8 mouse cellular contexts compared by ENCODE assay signal in genomic region chr4:134701934-134702333, GRCm38 (mm10). TPM values are rescaled to one million over a fixed set of nuclear protein-coding genes. Genes with fewer than 3 reads are reported as not detected.
DNase-seq lines count a peak whose midpoint lies in the region; ATAC-seq and TF ChIP-seq lines count a peak whose summit lies in the region.

No protein-coding gene starts in this region.

- WGBS in embryonic facial prominence, embryonic 10.5 days: 34% methylated on average over 6 of the region's 6 CpGs
- 25% methylated on average over 6 of the region's 6 CpGs for whole genome bisulfite sequencing in intestine, postnatal 0 days
- WGBS in limb, embryonic 13.5 days: 29% methylated on average over 6 of the region's 6 CpGs
- WGBS in midbrain, embryonic 14.5 days: 34% methylated on average over 6 of the region's 6 CpGs

- 0 out of 2 replicates have a peak, but pooled peaks cover 3% of the 10 kb centered on the region for H3K36me3 ChIP-seq in embryonic facial prominence, embryonic 10.5 days (replicated peaks)
- H3K36me3 ChIP-seq in intestine, postnatal 0 days (ENCODE audit: control insufficient read depth, insufficient read depth): no peaks in the 10 kb centered on the region
- H3K36me3 ChIP-seq in limb, embryonic 13.5 days: no peaks in the 10 kb centered on the region
- no peaks in the 10 kb centered on the region for H3K36me3 ChIP-seq in midbrain, embryonic 14.5 days (ENCODE audit: control insufficient read depth, insufficient read depth, low read length)

- no peak overlapping the region for H3K9ac ChIP-seq in intestine, postnatal 0 days (ENCODE audit: low read depth, low read length)
- no peak overlapping the region for H3K9ac ChIP-seq in limb, embryonic 13.5 days
- no peak overlapping the region for H3K9ac ChIP-seq in midbrain, embryonic 14.5 days (replicated peaks; ENCODE audit: low read length)

- peak; percentile 93 for TF ChIP-seq CTCF in intestine, postnatal 0 days (IDR thresholded peaks at IDR 0.05; ENCODE audit: low read depth)

- no peak overlapping the region; the same call in 1 of the 2 replicates for H3K27ac ChIP-seq in embryonic facial prominence, embryonic 10.5 days (replicated peaks)
- no peak overlapping the region for H3K27ac ChIP-seq in intestine, postnatal 0 days (ENCODE audit: low read depth, low read length)
- H3K27ac ChIP-seq in limb, embryonic 13.5 days: no peak overlapping the region
- H3K27ac ChIP-seq in midbrain, embryonic 14.5 days (replicated peaks; ENCODE audit: low read depth, low read length): no peak overlapping the region

- peaks cover 53% of the 10 kb centered on the region for H3K27me3 ChIP-seq in embryonic facial prominence, embryonic 10.5 days (replicated peaks; ENCODE audit: low read depth, poor library complexity, severe bottlenecking)
- peaks cover 22% of the 10 kb centered on the region for H3K27me3 ChIP-seq in intestine, postnatal 0 days (replicated peaks; ENCODE audit: control insufficient read depth, insufficient read depth, low read length)
- H3K27me3 ChIP-seq in limb, embryonic 13.5 days: peaks cover 31% of the 10 kb centered on the region
- H3K27me3 ChIP-seq in midbrain, embryonic 14.5 days (ENCODE audit: control insufficient read depth, insufficient read depth, low read length): peaks cover 15% of the 10 kb centered on the region

- DNase-seq in cerebellum, adult 11 months: peak; percentile 78
- DNase-seq in embryonic facial prominence, embryonic 10.5 days (ENCODE audit: low spot score): peak; percentile 81
- DNase-seq in heart, adult 11 months: peak; percentile 97
- DNase-seq in midbrain, embryonic 14.5 days: peak; percentile 86
- peak; percentile 53 to 70 for DNase-seq in spleen, postnatal 10 days (ENCODE audit: low spot score in 2 of 2)

- peaks cover 45% of the 10 kb centered on the region for H3K4me1 ChIP-seq in embryonic facial prominence, embryonic 10.5 days
- H3K4me1 ChIP-seq in intestine, postnatal 0 days (replicated peaks; ENCODE audit: control insufficient read depth, insufficient read depth, low read length): peaks cover 6% of the 10 kb centered on the region
- peaks cover 35% of the 10 kb centered on the region for H3K4me1 ChIP-seq in limb, embryonic 13.5 days
- H3K4me1 ChIP-seq in midbrain, embryonic 14.5 days (ENCODE audit: control insufficient read depth, insufficient read depth, low read length): peaks cover 14% of the 10 kb centered on the region; the same call in 1 of the 2 replicates

- peak overlapping the region; percentile 68 for H3K4me3 ChIP-seq in embryonic facial prominence, embryonic 10.5 days
- H3K4me3 ChIP-seq in intestine, postnatal 0 days (ENCODE audit: low read depth, low read length): peak overlapping the region; percentile 63
- peak overlapping the region; percentile 65 for H3K4me3 ChIP-seq in limb, embryonic 13.5 days
- peak overlapping the region; percentile 62 for H3K4me3 ChIP-seq in midbrain, embryonic 14.5 days (replicated peaks; ENCODE audit: low read depth, low read length)

- H3K4me2 ChIP-seq in intestine, postnatal 0 days (replicated peaks; ENCODE audit: low read depth): peak overlapping the region; percentile 99
- H3K4me2 ChIP-seq in limb, embryonic 13.5 days (replicated peaks): peak overlapping the region; percentile 99
- H3K4me2 ChIP-seq in midbrain, embryonic 14.5 days (ENCODE audit: low read length): peak overlapping the region; percentile 99

- ATAC-seq in cerebellum, adult (ENCODE audit: insufficient number of reproducible peaks, low FRiP score, low TSS enrichment): no peak
- no peak for ATAC-seq in intestine, postnatal 0 days
- ATAC-seq in limb, embryonic 13.5 days (ENCODE audit: low FRiP score, low read depth): no peak
- ATAC-seq in midbrain, embryonic 14.5 days (ENCODE audit: low FRiP score, low TSS enrichment): no peak

- no peaks in the 10 kb centered on the region for H3K9me3 ChIP-seq in embryonic facial prominence, embryonic 10.5 days
- H3K9me3 ChIP-seq in intestine, postnatal 0 days (ENCODE audit: control insufficient read depth): no peaks in the 10 kb centered on the region
- H3K9me3 ChIP-seq in limb, embryonic 13.5 days: no peaks in the 10 kb centered on the region
- H3K9me3 ChIP-seq in midbrain, embryonic 14.5 days (ENCODE audit: control insufficient read depth, low read length): no peaks in the 10 kb centered on the region

RNA-seq across cellular contexts. Expression of gene Man1c1, which starts 2.2 kb away (rescaled TPM):
- polyA plus RNA-seq in embryonic facial prominence, embryonic 10.5 days (2016; fragmentation: Nextera tagmentation; extraction: Ambion mirVana): 2.6 and 2.8 TPM in 2 replicates
- 1.7 TPM in 2 replicates for polyA plus RNA-seq in intestine, postnatal 0 days (2015; fragmentation: Nextera tagmentation; extraction: Ambion mirVana)
- 2.9 and 3.5 TPM in 2 replicates for polyA plus RNA-seq in limb, embryonic 13.5 days (2015; fragmentation: Nextera tagmentation; extraction: Ambion mirVana)
- 3.9 and 4.9 TPM in 2 replicates for polyA plus RNA-seq in midbrain, embryonic 14.5 days (2014; fragmentation: Nextera tagmentation; extraction: Ambion mirVana)
